Mouse (Mus musculus) embryonic facial prominence, embryonic 13.5 days (tissue): Measurements from ENCODE around the gene Arhgap36. TPM values are rescaled to one million over a fixed set of nuclear protein-coding genes. Genes with fewer than 3 reads are reported as not detected.

Experiments used
- ATAC-seq: fragments of 200-750 bp; cut with Nextera tagmentation; 2 replicates; pipeline ENCODE4 v1.8.0; 2017; ENCODE audit warnings: low read depth; ENCODE audit not compliant: insufficient number of reproducible peaks, insufficient read depth, low FRiP score, low TSS enrichment
- H3K27ac ChIP-seq: fragments of 300-500 bp; sonication (generic); 2 replicates; pipeline ENCODE4 v1.5.1; 2015; ENCODE audit warnings: moderate library complexity, mild to moderate bottlenecking, inconsistent platforms
- H3K27me3 ChIP-seq: fragments of 300-500 bp; sonication (generic); 2 replicates; pipeline ENCODE4 v1.6.1; 2015; ENCODE audit warnings: mild to moderate bottlenecking, inconsistent platforms
- H3K36me3 ChIP-seq: fragments of 300-500 bp; sonication (generic); 2 replicates; pipeline ENCODE4 v1.6.1; 2015; ENCODE audit warnings: mild to moderate bottlenecking, inconsistent platforms
- H3K4me1 ChIP-seq: fragments of 300-500 bp; sonication (generic); 2 replicates; pipeline ENCODE4 v1.6.1; 2015; ENCODE audit warnings: inconsistent platforms
- H3K4me2 ChIP-seq: fragments of 300-500 bp; sonication (generic); 2 replicates; pipeline ENCODE4 v1.6.1; 2015; ENCODE audit warnings: moderate library complexity, mild to moderate bottlenecking, inconsistent platforms
- H3K4me3 ChIP-seq: fragments of 300-500 bp; sonication (generic); 2 replicates; pipeline ENCODE4 v1.5.1; 2015; ENCODE audit warnings: mild to moderate bottlenecking, inconsistent platforms
- H3K9ac ChIP-seq: fragments of 300-500 bp; sonication (generic); 2 replicates; pipeline ENCODE4 v1.6.1; 2015; ENCODE audit warnings: mild to moderate bottlenecking, inconsistent platforms
- H3K9me3 ChIP-seq: fragments of 300-500 bp; sonication (generic); 2 replicates; pipeline ENCODE4 v1.6.1; 2016; ENCODE audit warnings: inconsistent platforms
- WGBS: fragments of 180-500 bp; shearing (Covaris S2); methylation state at CpG from one replicate; pipeline ENCODE4 v1.1.7; 2015; ENCODE audit warnings: mixed read lengths; 5-methylcytosine and 5-hydroxymethylcytosine counted together
- polyA plus RNA-seq: library from polyadenylated mRNA; unstranded; fragments of >200 nt; fragmentation: Nextera tagmentation; extraction: Ambion mirVana; gene quantifications from 2 replicates; pipeline ENCODE4 v1.2.1, GENCODE M21; 2015

The Arhgap36 gene
- polyA plus RNA-seq, result 0.65 and 1.0 TPM in 2 replicates

GRCm38 (mm10) chrX:49463442-49463970 is at the start of gene Arhgap36:
TSS of gene Arhgap36 (plus strand) at chrX:49463945.
- Histone ChIP-seq H3K9ac (no peak within 1 kb of the TSS), H3K4me2 (no peak within 1 kb of the TSS), H3K27ac (no peak within 1 kb of the TSS), H3K27me3 (no peaks in the 10 kb centered on the region), H3K9me3 (no peaks in the 10 kb centered on the region), H3K36me3 (no peaks in the 10 kb centered on the region), H3K4me3 (no peak within 1 kb of the TSS), H3K4me1 (no peaks in the 10 kb centered on the region)
- no peak for ATAC-seq
- WGBS, result 70% methylated on average over 6 of the region's 6 CpGs

- no peak overlapping the region for H3K27ac ChIP-seq
- no peak for ATAC-seq
- 65% methylated on average over 10 of the region's 10 CpGs for WGBS
- H3K9ac ChIP-seq, result no peak overlapping the region
- no peak overlapping the region for H3K4me2 ChIP-seq
- H3K36me3 ChIP-seq, result no peaks in the 10 kb centered on the region
- no peaks in the 10 kb centered on the region for H3K4me1 ChIP-seq
- no peaks in the 10 kb centered on the region for H3K27me3 ChIP-seq
- H3K4me3 ChIP-seq, result no peak overlapping the region
- no peaks in the 10 kb centered on the region for H3K9me3 ChIP-seq
These were observed 6.0 kb upstream of the Arhgap36 start for GRCm38 (mm10) chrX:49457781-49458180.

DNA sequence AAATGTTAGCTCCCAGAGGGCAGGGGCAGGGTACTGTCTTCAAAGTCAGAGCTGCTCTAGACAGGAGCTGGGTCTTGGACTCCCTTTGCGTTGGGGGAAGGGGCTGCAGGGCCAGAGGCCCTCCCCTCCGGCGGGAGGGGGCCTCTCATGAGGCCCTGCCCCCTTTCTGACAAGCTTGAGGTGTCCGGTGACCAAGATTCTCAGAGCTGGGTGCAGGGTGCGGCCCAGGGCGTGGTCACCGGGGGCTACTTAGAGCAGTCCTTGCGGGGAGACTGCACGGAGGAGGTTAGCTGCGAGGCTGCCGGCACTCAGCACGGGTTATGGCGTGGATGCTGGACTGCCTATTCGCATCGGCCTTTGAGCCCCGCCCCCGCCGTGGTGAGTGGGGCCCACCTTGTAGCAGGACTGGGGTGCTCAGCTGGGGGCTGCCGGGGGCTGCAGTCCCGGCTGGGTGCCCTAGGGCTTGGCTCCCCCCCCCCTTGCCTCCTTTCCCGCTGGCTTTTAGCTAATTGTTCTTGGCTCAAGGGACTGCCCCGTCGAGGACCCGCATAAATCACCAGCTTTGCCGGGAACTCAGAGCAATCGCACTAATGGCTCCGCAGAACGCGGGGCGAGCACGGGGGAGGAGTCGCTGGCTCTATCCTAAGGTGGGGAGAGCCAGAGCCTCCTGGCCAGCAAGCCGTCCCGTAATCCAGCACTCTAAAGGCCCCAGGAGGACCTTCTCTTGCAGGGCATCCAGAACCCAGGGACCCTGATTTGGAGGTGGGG is 6.7 kb downstream of the Arhgap36 start:
- Histone ChIP-seq H3K27me3 (peaks cover 19% of the 10 kb centered on the region), H3K9me3 (no peaks in the 10 kb centered on the region), H3K36me3 (no peaks in the 10 kb centered on the region), H3K4me2 (peak overlapping the region; percentile 61), H3K4me3 (peak overlapping the region; percentile 40), H3K27ac (no peak overlapping the region), H3K9ac (no peak overlapping the region), H3K4me1 (no peaks in the 10 kb centered on the region)
- 0 out of 2 replicates have a peak, but pooled peaks have one; percentile 43 for ATAC-seq
- WGBS, result 27% methylated on average over 34 of the region's 34 CpGs

DNA sequence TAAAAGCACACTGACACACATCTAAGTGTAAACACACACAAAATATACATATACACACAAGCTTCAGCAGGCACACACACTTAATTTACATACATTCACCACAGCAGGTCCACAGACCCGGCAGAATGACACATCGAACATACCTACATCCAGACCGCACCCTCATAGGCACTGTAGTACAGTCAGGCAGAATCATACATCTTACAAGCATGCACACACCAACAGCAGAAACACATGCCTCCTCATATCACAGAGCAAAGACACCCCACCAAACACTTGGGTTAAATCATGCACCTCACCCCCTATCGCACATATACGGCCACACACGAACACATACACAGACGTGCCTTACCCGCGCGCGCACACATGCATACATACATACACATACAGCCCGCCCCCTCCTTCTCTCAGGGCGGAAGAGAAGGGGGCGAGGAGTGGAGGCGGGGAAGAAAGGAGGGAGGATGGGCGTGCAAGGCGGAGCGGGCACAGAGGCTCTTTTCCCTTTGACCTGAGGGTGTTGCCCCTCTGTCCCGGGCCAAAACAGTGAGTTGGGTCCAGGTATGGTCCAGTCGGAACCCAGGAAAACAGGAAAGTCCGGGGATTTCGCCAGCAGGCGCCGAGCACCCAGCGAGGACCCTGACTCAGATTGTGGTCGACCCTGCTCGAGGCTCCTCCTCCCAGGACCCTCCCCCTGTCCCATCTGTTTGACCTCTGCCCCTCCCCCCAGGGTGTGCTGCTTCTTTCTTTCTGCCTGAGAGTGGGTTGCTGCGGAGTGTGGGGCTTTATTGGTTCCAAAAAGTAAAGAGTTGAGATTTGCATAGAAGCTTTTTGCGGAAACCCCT is 16.4 kb downstream of the Arhgap36 start:
- WGBS, result 33% methylated on average over 27 of the region's 29 CpGs
- no peaks in the 10 kb centered on the region for H3K36me3 ChIP-seq
- H3K27me3 ChIP-seq, result peaks cover 32% of the 10 kb centered on the region
- H3K9ac ChIP-seq, result no peak overlapping the region
- no peaks in the 10 kb centered on the region for H3K4me1 ChIP-seq
- H3K9me3 ChIP-seq, result no peaks in the 10 kb centered on the region
- peak overlapping the region; percentile 66 for H3K4me2 ChIP-seq
- no peak; the same call in 1 of the 2 replicates for ATAC-seq
- peak overlapping the region; percentile 39 for H3K4me3 ChIP-seq
- H3K27ac ChIP-seq, result no peak overlapping the region

DNA sequence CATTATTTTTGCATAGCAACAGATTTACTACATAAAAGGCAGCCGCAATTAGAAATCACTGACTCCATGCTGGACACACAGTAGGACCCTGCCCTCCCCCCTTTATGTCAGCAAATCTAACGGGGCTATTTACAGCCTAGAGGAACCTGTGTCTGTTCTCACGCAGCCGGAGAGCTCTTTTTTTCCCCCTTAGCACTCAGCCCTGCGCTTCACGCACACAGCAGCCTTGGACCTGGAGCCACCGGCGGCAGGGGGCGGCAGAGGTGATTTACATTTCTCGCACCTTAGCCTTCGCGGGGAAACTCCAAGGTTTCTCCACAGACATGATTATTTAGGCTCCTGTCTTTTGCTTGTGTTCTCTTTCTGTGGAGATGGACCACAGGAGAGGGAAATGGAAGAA is 17.1 kb downstream of the Arhgap36 start:
- Histone ChIP-seq H3K27me3 (peaks cover 37% of the 10 kb centered on the region), H3K27ac (no peak overlapping the region), H3K9ac (no peak overlapping the region), H3K4me2 (peak overlapping the region; percentile 66), H3K4me1 (no peaks in the 10 kb centered on the region), H3K4me3 (peak overlapping the region; percentile 39), H3K36me3 (no peaks in the 10 kb centered on the region), H3K9me3 (no peaks in the 10 kb centered on the region)
- ATAC-seq, result no peak
- WGBS, result 19% methylated on average over 12 of the region's 12 CpGs

- Histone ChIP-seq H3K27me3 (peaks cover 36% of the 10 kb centered on the region), H3K36me3 (no peaks in the 10 kb centered on the region), H3K4me1 (no peaks in the 10 kb centered on the region), H3K4me2 (no peak overlapping the region), H3K27ac (no peak overlapping the region), H3K9me3 (no peaks in the 10 kb centered on the region), H3K4me3 (no peak overlapping the region), H3K9ac (no peak overlapping the region)
- ATAC-seq, result no peak
- 81% methylated on average over 5 of the region's 5 CpGs for WGBS
These were observed 25.4 kb downstream of the Arhgap36 start for GRCm38 (mm10) chrX:49489141-49489540.

DNA sequence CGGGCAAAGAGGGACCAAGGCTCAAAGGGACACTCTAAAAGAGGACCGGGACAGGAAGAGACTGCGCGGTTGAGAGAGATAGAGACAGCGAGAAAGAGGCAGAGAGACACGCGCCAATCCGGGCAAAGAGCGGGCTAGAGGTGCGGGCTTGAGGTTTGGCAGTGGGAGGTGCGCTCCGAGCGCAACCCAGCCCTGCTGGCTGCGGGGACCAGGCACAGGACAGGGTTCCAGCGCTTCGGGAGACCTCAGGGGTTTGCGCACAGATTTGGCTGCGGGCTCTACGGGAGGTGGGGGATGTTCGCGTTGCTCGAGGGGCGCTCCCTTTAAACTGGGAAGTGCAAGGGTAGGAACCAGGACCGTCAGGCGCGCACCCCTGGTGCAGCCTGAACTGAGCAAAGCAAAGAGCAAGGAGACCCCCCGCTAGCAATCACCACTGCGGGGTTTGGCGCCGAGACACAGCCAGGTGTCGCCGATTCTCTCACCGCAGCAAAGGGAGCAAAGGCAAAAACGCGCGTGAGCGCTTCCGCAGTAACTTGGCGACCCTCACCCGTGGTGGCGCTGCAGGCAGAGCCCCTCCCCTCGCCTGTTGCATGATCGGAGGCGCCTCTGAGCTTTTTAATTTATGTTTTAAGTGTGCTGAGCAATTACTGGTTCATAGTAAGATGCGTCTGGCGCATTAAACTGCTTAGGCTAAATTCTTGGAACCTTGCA is 30.1 kb downstream of the Arhgap36 start:
- H3K9me3 ChIP-seq, result no peaks in the 10 kb centered on the region
- H3K4me2 ChIP-seq, result peak overlapping the region; percentile 60
- peak; percentile 26; the same call in 1 of the 2 replicates for ATAC-seq
- H3K9ac ChIP-seq, result no peak overlapping the region
- peak overlapping the region; percentile 33 for H3K4me3 ChIP-seq
- peaks cover 42% of the 10 kb centered on the region for H3K27me3 ChIP-seq
- no peaks in the 10 kb centered on the region for H3K4me1 ChIP-seq
- no peak overlapping the region for H3K27ac ChIP-seq
- H3K36me3 ChIP-seq, result no peaks in the 10 kb centered on the region
- 19% methylated on average over 46 of the region's 46 CpGs for WGBS

Other genes with a start within 250 kb of the Arhgap36 start
- 6.3 and 7.4 TPM in 2 replicates for gene Enox2, start 175.7 kb upstream of the Arhgap36 start, polyA plus RNA-seq
- not detected in 2 replicates for gene Olfr1320, start 208.4 kb downstream of the Arhgap36 start, polyA plus RNA-seq